Mouse (Mus musculus): Measurements from ENCODE around the gene Ier3. TPM values are rescaled to one million over a fixed set of nuclear protein-coding genes. Genes with fewer than 3 reads are reported as not detected.

The Ier3 gene
- polyA plus RNA-seq, 1 experiment = 31.3 TPM

- H3K27me3 ChIP-seq (ENCODE audit: control insufficient read depth, insufficient read depth, low read length, poor library complexity, severe bottlenecking) = no peaks in the 10 kb centered on the region
- H3K4me1 ChIP-seq (ENCODE audit: control insufficient read depth, insufficient read depth, low read length) = peaks cover 5% of the 10 kb centered on the region
- H3K27ac ChIP-seq (ENCODE audit: insufficient read depth, low read length) = peak within 1 kb of the TSS; percentile 64
- H3K9me3 ChIP-seq (replicated peaks; ENCODE audit: control insufficient read depth, insufficient read depth, low read length, poor library complexity, severe bottlenecking) = no peaks in the 10 kb centered on the region
- H3K36me3 ChIP-seq (ENCODE audit: control insufficient read depth, insufficient read depth, low read length, poor library complexity, severe bottlenecking) = peaks cover 25% of the 10 kb centered on the region
- peak within 1 kb of the TSS; percentile 84 for H3K4me3 ChIP-seq (ENCODE audit: low read depth, low read length)
- TF ChIP-seq POLR2A (IDR thresholded peaks at IDR 0.05; ENCODE audit: insufficient read depth, low read length) (peak; percentile 53), CTCF (IDR thresholded peaks at IDR 0.05; ENCODE audit: low read depth, low read length) (peak; percentile 35), EP300 (IDR thresholded peaks at IDR 0.05; ENCODE audit: insufficient read depth, low read depth, low read length) (0 out of 2 replicates have a peak, but pooled peaks have one; percentile 8)
- peak within 1 kb of the TSS; percentile 46 for H3K9ac ChIP-seq (ENCODE audit: low read depth, poor library complexity, severe bottlenecking)
Observed at GRCm38 (mm10) chr17:35861198-35861857, 39.8 kb downstream of the Ier3 start, which contains the start of gene Nrm. TSS of gene Nrm (plus strand) at chr17:35861318.

- no peaks in the 10 kb centered on the region for H3K27me3 ChIP-seq (ENCODE audit: control insufficient read depth, insufficient read depth, low read length, poor library complexity, severe bottlenecking)
- no peaks in the 10 kb centered on the region for H3K9me3 ChIP-seq (replicated peaks; ENCODE audit: control insufficient read depth, insufficient read depth, low read length, poor library complexity, severe bottlenecking)
- peak overlapping the region; percentile 82 for H3K9ac ChIP-seq (ENCODE audit: low read depth, poor library complexity, severe bottlenecking)
- H3K4me1 ChIP-seq (ENCODE audit: control insufficient read depth, insufficient read depth, low read length) = peaks cover 5% of the 10 kb centered on the region
- no peak for TF ChIP-seq CTCF (IDR thresholded peaks at IDR 0.05; ENCODE audit: low read depth, low read length)
- 0 out of 2 replicates have a peak, but pooled peaks have one; percentile 3 for TF ChIP-seq EP300 (IDR thresholded peaks at IDR 0.05; ENCODE audit: insufficient read depth, low read depth, low read length)
- no peaks in the 10 kb centered on the region for H3K36me3 ChIP-seq (ENCODE audit: control insufficient read depth, insufficient read depth, low read length, poor library complexity, severe bottlenecking)
- H3K27ac ChIP-seq (ENCODE audit: insufficient read depth, low read length) = peak overlapping the region; percentile 60
- no peak overlapping the region; the same call in 1 of the 2 replicates for H3K4me3 ChIP-seq (ENCODE audit: low read depth, low read length)
Observed at GRCm38 (mm10) chr17:35864832-35865353, 43.4 kb downstream of the Ier3 start.

GRCm38 (mm10) chr17:35865481-35866280, 44.2 kb downstream of the Ier3 start, which contains the start of gene Ppp1r18:
TSS of gene Ppp1r18 (plus strand) at chr17:35865593.
- Histone ChIP-seq H3K4me1 (ENCODE audit: control insufficient read depth, insufficient read depth, low read length) (peaks cover 5% of the 10 kb centered on the region), H3K9me3 (replicated peaks; ENCODE audit: control insufficient read depth, insufficient read depth, low read length, poor library complexity, severe bottlenecking) (no peaks in the 10 kb centered on the region), H3K27ac (ENCODE audit: insufficient read depth, low read length) (peak within 1 kb of the TSS; percentile 60), H3K9ac (ENCODE audit: low read depth, poor library complexity, severe bottlenecking) (peak within 1 kb of the TSS; percentile 82), H3K27me3 (ENCODE audit: control insufficient read depth, insufficient read depth, low read length, poor library complexity, severe bottlenecking) (no peaks in the 10 kb centered on the region), H3K4me3 (ENCODE audit: low read depth, low read length) (peak within 1 kb of the TSS; percentile 91), H3K36me3 (ENCODE audit: control insufficient read depth, insufficient read depth, low read length, poor library complexity, severe bottlenecking) (no peaks in the 10 kb centered on the region)
- no peak for TF ChIP-seq CTCF (IDR thresholded peaks at IDR 0.05; ENCODE audit: low read depth, low read length)
- no peak for TF ChIP-seq POLR2A (IDR thresholded peaks at IDR 0.05; ENCODE audit: insufficient read depth, low read length)
- TF ChIP-seq EP300 (IDR thresholded peaks at IDR 0.05; ENCODE audit: insufficient read depth, low read depth, low read length) = peak; percentile 31; the same call in 1 of the 2 replicates

GRCm38 (mm10) chr17:35866281-35866831, 44.9 kb downstream of the Ier3 start:
- no peaks in the 10 kb centered on the region for H3K36me3 ChIP-seq (ENCODE audit: control insufficient read depth, insufficient read depth, low read length, poor library complexity, severe bottlenecking)

GRCm38 (mm10) chr17:35866911-35867890, 45.7 kb downstream of the Ier3 start:
- Histone ChIP-seq H3K27me3 (ENCODE audit: control insufficient read depth, insufficient read depth, low read length, poor library complexity, severe bottlenecking) (no peaks in the 10 kb centered on the region), H3K9me3 (replicated peaks; ENCODE audit: control insufficient read depth, insufficient read depth, low read length, poor library complexity, severe bottlenecking) (no peaks in the 10 kb centered on the region), H3K4me1 (ENCODE audit: control insufficient read depth, insufficient read depth, low read length) (peaks cover 5% of the 10 kb centered on the region), H3K27ac (ENCODE audit: insufficient read depth, low read length) (0 out of 2 replicates have a peak overlapping the region, but pooled peaks have one; percentile 1), H3K4me3 (ENCODE audit: low read depth, low read length) (peak overlapping the region; percentile 91), H3K36me3 (ENCODE audit: control insufficient read depth, insufficient read depth, low read length, poor library complexity, severe bottlenecking) (no peaks in the 10 kb centered on the region), H3K9ac (ENCODE audit: low read depth, poor library complexity, severe bottlenecking) (peak overlapping the region; percentile 82)
- TF ChIP-seq CTCF (IDR thresholded peaks at IDR 0.05; ENCODE audit: low read depth, low read length) (peak; percentile 25), EP300 (IDR thresholded peaks at IDR 0.05; ENCODE audit: insufficient read depth, low read depth, low read length) (no peak)

More at GRCm38 (mm10) chr17:35866281-35866831, 44.9 kb downstream of the Ier3 start:
- peak overlapping the region; percentile 39 for H3K27ac ChIP-seq (ENCODE audit: insufficient read depth, low read length)
- H3K4me1 ChIP-seq (ENCODE audit: control insufficient read depth, insufficient read depth, low read length) = peaks cover 5% of the 10 kb centered on the region
- no peaks in the 10 kb centered on the region for H3K9me3 ChIP-seq (replicated peaks; ENCODE audit: control insufficient read depth, insufficient read depth, low read length, poor library complexity, severe bottlenecking)
- TF ChIP-seq EP300 (IDR thresholded peaks at IDR 0.05; ENCODE audit: insufficient read depth, low read depth, low read length) (no peak), CTCF (IDR thresholded peaks at IDR 0.05; ENCODE audit: low read depth, low read length) (no peak), POLR2A (IDR thresholded peaks at IDR 0.05; ENCODE audit: insufficient read depth, low read length) (no peak)
- peak overlapping the region; percentile 82 for H3K9ac ChIP-seq (ENCODE audit: low read depth, poor library complexity, severe bottlenecking)
- peak overlapping the region; percentile 91 for H3K4me3 ChIP-seq (ENCODE audit: low read depth, low read length)
- H3K27me3 ChIP-seq (ENCODE audit: control insufficient read depth, insufficient read depth, low read length, poor library complexity, severe bottlenecking) = no peaks in the 10 kb centered on the region

Data from ES-Bruce4 (cell line).